Mouse (Mus musculus) heart, postnatal 0 days (tissue): ENCODE measurements at regions not wholly inside any gene's neighbourhood (a gene's known extent, or its start where the extent isn't known, plus 50 kb on each side); places are given as distances from the start of the nearest gene placed in this dataset.

Experiments used
- CTCF ChIP-seq: IDR thresholded peaks from 2 replicates; pipeline ENCODE4 v1.5.1; 2016; ENCODE audit warnings: antibody characterized with exemption, control low read depth, low read depth
- EP300 ChIP-seq: IDR thresholded peaks from 2 replicates; pipeline ENCODE4 v1.6.1; 2016; ENCODE audit warnings: antibody characterized with exemption, low read depth

- TF ChIP-seq CTCF (no peak), EP300 (no peak)
Observed at GRCm38 (mm10) chr11:63456356-63456755, 327.6 kb downstream of the Pmp22 start.
